Mouse (Mus musculus): Measurements from ENCODE around the gene Ceacam15. TPM values are rescaled to one million over a fixed set of nuclear protein-coding genes. Genes with fewer than 3 reads are reported as not detected.
"Not testable (repeated sequence)": the region's sequence is repeated elsewhere in the genome, so short reads cannot be mapped to it uniquely, and the experiment has no call there.

Ceacam15 gene
- polyA plus RNA-seq, 1 experiment from 2014 or later: not detected

DNA sequence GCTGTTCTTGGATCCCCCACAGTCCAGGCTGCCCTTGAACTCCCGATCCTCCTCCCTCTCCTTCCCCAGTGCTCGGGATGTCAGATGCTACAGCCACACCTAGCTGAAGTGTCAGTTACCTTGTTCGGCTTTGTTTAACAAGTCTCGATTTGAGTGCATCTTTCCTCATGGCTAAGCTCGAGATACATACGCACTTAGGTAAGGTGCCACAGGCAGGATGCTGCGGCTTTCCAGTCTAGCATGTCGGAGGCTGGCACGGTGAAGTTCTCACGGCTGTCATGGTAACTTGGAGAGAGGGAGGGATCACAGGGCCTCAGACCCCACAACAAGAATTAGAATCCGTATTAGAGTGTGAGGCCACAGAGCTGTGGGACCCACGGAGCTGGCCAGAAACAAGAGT is 31.2 kb downstream of the Ceacam15 start:
- 74% methylated on average over 12 of the region's 12 CpGs for WGBS
- no peak for ATAC-seq (replicated peaks; ENCODE audit: insufficient number of reproducible peaks, low FRiP score, low TSS enrichment, low read depth)
- Histone ChIP-seq H3K4me1 (ENCODE audit: control insufficient read depth, insufficient read depth, low read length) (no peaks in the 10 kb centered on the region), H3K4me2 (ENCODE audit: low read depth, low read length) (no peak overlapping the region), H3K27ac (replicated peaks; ENCODE audit: low read depth, low read length) (no peak overlapping the region), H3K36me3 (replicated peaks; ENCODE audit: control insufficient read depth, insufficient read depth, low read depth, low read length) (no peaks in the 10 kb centered on the region), H3K9me3 (replicated peaks; ENCODE audit: control insufficient read depth, low read length) (no peaks in the 10 kb centered on the region), H3K27me3 (ENCODE audit: control insufficient read depth, insufficient read depth, low read length) (no peaks in the 10 kb centered on the region), H3K9ac (replicated peaks; ENCODE audit: low read length) (no peak overlapping the region), H3K4me3 (ENCODE audit: low read depth, low read length) (no peak overlapping the region)
- no peak for DNase-seq (ENCODE audit: low spot score)

DNA sequence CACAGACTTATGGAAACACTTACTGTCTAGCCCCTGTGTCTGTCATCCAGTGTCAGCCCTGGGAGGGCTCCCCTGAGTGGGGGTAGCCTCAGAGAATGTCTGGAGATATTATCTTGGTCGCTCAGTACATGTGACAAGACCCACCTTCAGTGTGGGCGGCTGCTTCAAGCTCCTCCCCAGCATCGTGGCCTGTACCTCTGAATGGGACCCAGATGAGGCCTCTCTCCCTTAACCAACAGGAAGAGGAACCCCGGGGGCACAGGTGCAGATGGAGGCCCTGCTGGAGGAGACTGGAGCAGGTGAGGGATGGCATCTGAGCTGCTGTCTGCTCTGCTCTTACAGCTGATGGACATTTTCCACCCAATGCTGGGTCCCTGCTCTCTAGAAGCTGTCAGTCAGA is 32.4 kb downstream of the Ceacam15 start:
- not testable (repeated sequence) for H3K9ac ChIP-seq (replicated peaks; ENCODE audit: low read length); H3K27ac ChIP-seq (replicated peaks; ENCODE audit: low read depth, low read length); H3K9me3 ChIP-seq (replicated peaks; ENCODE audit: control insufficient read depth, low read length); H3K4me3 ChIP-seq (ENCODE audit: low read depth, low read length); H3K4me2 ChIP-seq (ENCODE audit: low read depth, low read length); ATAC-seq (replicated peaks; ENCODE audit: insufficient number of reproducible peaks, low FRiP score, low TSS enrichment, low read depth); H3K4me1 ChIP-seq (ENCODE audit: control insufficient read depth, insufficient read depth, low read length); H3K27me3 ChIP-seq (ENCODE audit: control insufficient read depth, insufficient read depth, low read length); H3K36me3 ChIP-seq (replicated peaks; ENCODE audit: control insufficient read depth, insufficient read depth, low read depth, low read length); DNase-seq (ENCODE audit: low spot score)
- WGBS: 41% methylated on average over 3 of the region's 4 CpGs

DNA sequence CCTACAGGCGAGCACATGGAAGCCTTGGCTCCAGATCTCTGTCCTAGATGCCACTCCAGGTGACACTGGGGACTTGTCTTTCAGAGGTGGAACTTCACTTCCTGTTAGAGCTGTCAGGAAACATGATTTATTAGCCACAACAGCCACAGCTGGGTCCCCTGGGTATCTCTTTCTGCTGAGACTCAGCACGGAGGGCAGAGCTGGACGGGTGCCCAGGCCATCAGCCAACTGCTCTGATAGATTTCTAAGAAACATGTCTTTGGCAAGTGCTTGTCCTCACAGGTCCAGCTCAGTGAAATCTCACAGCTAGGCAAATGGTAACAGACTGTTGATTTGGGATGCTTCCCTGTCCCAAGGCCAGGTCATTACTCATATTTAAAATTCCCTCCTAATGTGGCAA is 36.5 kb downstream of the Ceacam15 start:
- H3K9me3 ChIP-seq (replicated peaks; ENCODE audit: control insufficient read depth, low read length): no peaks in the 10 kb centered on the region
- H3K27me3 ChIP-seq (ENCODE audit: control insufficient read depth, insufficient read depth, low read length): no peaks in the 10 kb centered on the region
- ATAC-seq (replicated peaks; ENCODE audit: insufficient number of reproducible peaks, low FRiP score, low TSS enrichment, low read depth): no peak
- H3K27ac ChIP-seq (replicated peaks; ENCODE audit: low read depth, low read length): no peak overlapping the region
- H3K36me3 ChIP-seq (replicated peaks; ENCODE audit: control insufficient read depth, insufficient read depth, low read depth, low read length): no peaks in the 10 kb centered on the region
- H3K4me1 ChIP-seq (ENCODE audit: control insufficient read depth, insufficient read depth, low read length): no peaks in the 10 kb centered on the region
- no peak overlapping the region for H3K4me2 ChIP-seq (ENCODE audit: low read depth, low read length)
- no peak overlapping the region for H3K9ac ChIP-seq (replicated peaks; ENCODE audit: low read length)
- DNase-seq (ENCODE audit: low spot score): no peak
- 89% methylated on average over 3 of the region's 3 CpGs for WGBS
- no peak overlapping the region for H3K4me3 ChIP-seq (ENCODE audit: low read depth, low read length)

DNA sequence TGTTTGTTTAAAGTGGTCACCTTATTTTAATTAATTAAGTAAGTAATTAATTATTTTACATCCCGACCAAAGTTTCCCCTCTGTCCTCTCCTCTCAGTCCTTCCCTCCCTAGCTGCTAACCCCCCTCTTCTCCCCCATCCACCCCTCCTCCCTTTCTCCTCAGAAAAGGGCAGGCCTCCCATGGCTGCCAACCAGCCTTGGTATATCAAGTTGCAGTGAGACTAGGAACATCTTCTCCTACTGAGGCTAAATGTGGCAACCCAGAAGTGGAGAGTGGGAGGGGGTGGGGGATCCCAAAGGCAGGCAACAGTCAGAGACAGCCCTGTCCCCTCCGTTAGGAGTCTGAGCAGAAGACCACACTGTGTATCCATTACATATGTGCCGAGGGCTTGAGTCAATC is 40.4 kb downstream of the Ceacam15 start:
- ATAC-seq (replicated peaks; ENCODE audit: insufficient number of reproducible peaks, low FRiP score, low TSS enrichment, low read depth) (no peak), DNase-seq (ENCODE audit: low spot score) (no peak)
- WGBS: 36% methylated on average over 3 of the region's 3 CpGs

DNA sequence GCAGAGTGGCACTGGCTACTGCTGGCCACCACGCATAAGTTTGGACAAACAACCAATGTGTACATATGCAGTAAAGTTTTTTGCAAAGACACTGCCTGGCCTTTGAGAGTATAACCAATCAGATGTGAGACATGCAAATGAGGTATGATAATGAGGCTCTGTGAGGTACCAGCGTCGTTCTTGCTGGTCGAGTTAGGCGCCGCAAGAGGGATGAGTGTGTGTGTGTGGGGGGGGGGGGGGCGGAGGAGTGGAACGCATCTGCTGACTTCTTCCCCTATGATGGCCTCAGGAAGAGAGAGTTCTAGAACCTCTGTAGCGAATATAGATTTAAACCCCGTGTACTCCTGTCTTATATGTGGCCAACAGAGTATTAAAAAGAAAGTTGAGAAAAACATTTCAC is 41.6 kb downstream of the Ceacam15 start:
- H3K9me3 ChIP-seq (replicated peaks; ENCODE audit: control insufficient read depth, low read length); H3K36me3 ChIP-seq (replicated peaks; ENCODE audit: control insufficient read depth, insufficient read depth, low read depth, low read length); H3K27ac ChIP-seq (replicated peaks; ENCODE audit: low read depth, low read length); H3K4me3 ChIP-seq (ENCODE audit: low read depth, low read length); H3K27me3 ChIP-seq (ENCODE audit: control insufficient read depth, insufficient read depth, low read length); ATAC-seq (replicated peaks; ENCODE audit: insufficient number of reproducible peaks, low FRiP score, low TSS enrichment, low read depth); H3K4me1 ChIP-seq (ENCODE audit: control insufficient read depth, insufficient read depth, low read length); H3K4me2 ChIP-seq (ENCODE audit: low read depth, low read length); H3K9ac ChIP-seq (replicated peaks; ENCODE audit: low read length): not testable (repeated sequence)
- peak; percentile 28 for DNase-seq (ENCODE audit: low spot score)
- 13% methylated on average over 10 of the region's 10 CpGs for WGBS

More for the DNA sequence above, 40.4 kb downstream of the Ceacam15 start:
- Histone ChIP-seq H3K36me3 (replicated peaks; ENCODE audit: control insufficient read depth, insufficient read depth, low read depth, low read length) (no peaks in the 10 kb centered on the region), H3K4me3 (ENCODE audit: low read depth, low read length) (no peak overlapping the region), H3K27me3 (ENCODE audit: control insufficient read depth, insufficient read depth, low read length) (no peaks in the 10 kb centered on the region), H3K4me1 (ENCODE audit: control insufficient read depth, insufficient read depth, low read length) (no peaks in the 10 kb centered on the region), H3K9ac (replicated peaks; ENCODE audit: low read length) (no peak overlapping the region), H3K4me2 (ENCODE audit: low read depth, low read length) (no peak overlapping the region), H3K27ac (replicated peaks; ENCODE audit: low read depth, low read length) (no peak overlapping the region), H3K9me3 (replicated peaks; ENCODE audit: control insufficient read depth, low read length) (no peaks in the 10 kb centered on the region)

DNA sequence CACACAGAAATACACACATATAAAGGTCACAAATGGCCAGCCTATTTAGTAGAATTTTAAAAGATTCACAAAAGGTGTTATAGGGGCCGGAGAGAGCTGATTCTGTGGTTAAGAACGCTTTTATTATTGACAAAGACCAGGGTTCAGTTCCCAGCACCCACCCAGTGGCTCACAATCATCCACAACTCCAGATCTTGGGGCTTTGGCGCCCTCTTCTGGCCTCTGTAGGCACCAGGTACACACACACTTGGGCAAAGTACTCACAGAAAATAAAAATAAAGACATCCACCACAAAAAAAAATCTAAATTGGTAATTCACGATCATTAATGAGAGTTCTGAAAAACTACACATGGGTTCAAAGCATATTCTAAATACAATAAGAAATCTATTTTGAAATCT is 43.6 kb downstream of the Ceacam15 start:
- DNase-seq (ENCODE audit: low spot score): no peak
- Histone ChIP-seq H3K9ac (replicated peaks; ENCODE audit: low read length) (no peak overlapping the region), H3K9me3 (replicated peaks; ENCODE audit: control insufficient read depth, low read length) (no peaks in the 10 kb centered on the region), H3K36me3 (replicated peaks; ENCODE audit: control insufficient read depth, insufficient read depth, low read depth, low read length) (no peaks in the 10 kb centered on the region), H3K27me3 (ENCODE audit: control insufficient read depth, insufficient read depth, low read length) (no peaks in the 10 kb centered on the region), H3K4me2 (ENCODE audit: low read depth, low read length) (no peak overlapping the region), H3K4me3 (ENCODE audit: low read depth, low read length) (no peak overlapping the region), H3K27ac (replicated peaks; ENCODE audit: low read depth, low read length) (no peak overlapping the region), H3K4me1 (ENCODE audit: control insufficient read depth, insufficient read depth, low read length) (no peaks in the 10 kb centered on the region)
- WGBS: 68% methylated on average over 4 of the region's 4 CpGs
- no peak for ATAC-seq (replicated peaks; ENCODE audit: insufficient number of reproducible peaks, low FRiP score, low TSS enrichment, low read depth)

DNA sequence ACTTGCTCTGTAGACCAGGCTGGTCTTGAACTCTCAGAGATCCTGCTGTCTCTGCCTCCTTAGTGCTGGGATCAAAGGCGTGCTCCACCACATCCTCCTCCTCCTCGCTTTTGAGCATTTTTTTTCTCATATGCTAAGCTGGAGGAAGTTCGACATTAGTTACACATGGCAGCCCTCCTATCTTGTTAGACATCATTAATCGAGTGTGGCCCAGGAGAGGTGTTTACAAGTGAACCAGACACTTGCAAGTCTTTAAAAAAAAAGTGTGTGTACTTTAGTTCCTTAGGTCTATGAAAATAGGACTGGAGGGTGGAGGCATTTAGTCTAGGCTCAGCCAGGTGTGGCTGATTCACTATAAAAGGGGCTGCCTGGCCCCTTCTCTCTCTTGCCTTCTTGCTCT is 44.5 kb downstream of the Ceacam15 start:
- ATAC-seq (replicated peaks; ENCODE audit: insufficient number of reproducible peaks, low FRiP score, low TSS enrichment, low read depth) (no peak), DNase-seq (ENCODE audit: low spot score) (no peak)
- no peaks in the 10 kb centered on the region for H3K4me1 ChIP-seq (ENCODE audit: control insufficient read depth, insufficient read depth, low read length)
- no peaks in the 10 kb centered on the region for H3K27me3 ChIP-seq (ENCODE audit: control insufficient read depth, insufficient read depth, low read length)
- H3K9me3 ChIP-seq (replicated peaks; ENCODE audit: control insufficient read depth, low read length): no peaks in the 10 kb centered on the region
- no peak overlapping the region for H3K9ac ChIP-seq (replicated peaks; ENCODE audit: low read length)
- H3K4me3 ChIP-seq (ENCODE audit: low read depth, low read length): no peak overlapping the region
- WGBS: 74% methylated on average over 4 of the region's 4 CpGs
- no peak overlapping the region for H3K27ac ChIP-seq (replicated peaks; ENCODE audit: low read depth, low read length)
- no peak overlapping the region for H3K4me2 ChIP-seq (ENCODE audit: low read depth, low read length)
- no peaks in the 10 kb centered on the region for H3K36me3 ChIP-seq (replicated peaks; ENCODE audit: control insufficient read depth, insufficient read depth, low read depth, low read length)

DNA sequence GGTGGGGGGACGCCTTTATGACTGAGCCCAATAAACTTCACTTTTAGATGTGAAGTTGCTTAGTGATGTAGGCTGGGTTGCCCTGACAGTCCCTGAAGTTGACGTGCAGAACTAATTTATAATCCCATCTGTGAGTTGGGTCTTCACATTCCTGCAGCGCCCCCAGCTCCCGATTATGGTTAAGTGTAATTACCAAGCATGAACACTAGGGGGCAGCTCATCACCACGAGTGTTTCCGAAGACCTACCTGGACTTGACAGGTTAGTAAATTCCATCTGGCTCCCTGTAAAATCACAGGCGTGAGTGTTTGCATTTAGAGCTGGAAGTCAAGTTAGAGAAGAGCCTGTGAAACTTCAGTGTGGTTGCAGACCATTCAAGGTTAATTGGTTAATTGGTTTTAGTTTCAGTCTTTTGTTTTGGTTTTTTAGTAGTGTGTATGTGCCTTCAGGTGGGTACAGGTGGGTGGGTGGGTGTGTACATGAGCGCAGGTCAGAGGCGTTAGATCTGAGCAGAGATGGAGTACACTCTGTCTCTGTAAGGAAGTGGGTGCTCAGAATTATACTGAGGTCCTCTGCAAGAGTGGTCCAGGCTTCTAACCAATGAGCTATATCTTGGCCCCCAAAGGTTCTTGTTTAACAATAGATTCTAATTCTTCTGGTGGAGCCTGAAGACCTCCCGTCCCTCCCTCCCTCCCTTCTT is 45.8 kb downstream of the Ceacam15 start:
- Histone ChIP-seq H3K4me1 (ENCODE audit: control insufficient read depth, insufficient read depth, low read length) (no peaks in the 10 kb centered on the region), H3K27me3 (ENCODE audit: control insufficient read depth, insufficient read depth, low read length) (no peaks in the 10 kb centered on the region), H3K4me2 (ENCODE audit: low read depth, low read length) (no peak overlapping the region), H3K27ac (replicated peaks; ENCODE audit: low read depth, low read length) (no peak overlapping the region), H3K9me3 (replicated peaks; ENCODE audit: control insufficient read depth, low read length) (no peaks in the 10 kb centered on the region), H3K9ac (replicated peaks; ENCODE audit: low read length) (no peak overlapping the region), H3K4me3 (ENCODE audit: low read depth, low read length) (no peak overlapping the region), H3K36me3 (replicated peaks; ENCODE audit: control insufficient read depth, insufficient read depth, low read depth, low read length) (no peaks in the 10 kb centered on the region)
- WGBS: 17% methylated on average over 10 of the region's 10 CpGs
- ATAC-seq (replicated peaks; ENCODE audit: insufficient number of reproducible peaks, low FRiP score, low TSS enrichment, low read depth): 0 out of 2 replicates have a peak, but pooled peaks have one; percentile 37
- peak; percentile 81 for DNase-seq (ENCODE audit: low spot score)

Measured in embryonic facial prominence, embryonic 11.5 days (tissue).